Mouse (Mus musculus) cortical plate, adult 2 months (tissue): Measurements from ENCODE around the gene Ppp1r15b.

Source experiments
- CTCF ChIP-seq: fragments of 200-500 bp; IDR thresholded peaks from 2 replicates; pipeline ENCODE4 v1.5.1; 2011; ENCODE audit warnings: mild to moderate bottlenecking, control low read depth, low read length; ENCODE audit not compliant: insufficient read depth; ENCODE audit errors: extremely low read depth
- POLR2A ChIP-seq: fragments of 200-500 bp; IDR thresholded peaks from 2 replicates; pipeline ENCODE4 v1.6.1; 2011; ENCODE audit warnings: mild to moderate bottlenecking, low read length, control low read depth; ENCODE audit not compliant: insufficient read depth; ENCODE audit errors: extremely low read depth

DNA sequence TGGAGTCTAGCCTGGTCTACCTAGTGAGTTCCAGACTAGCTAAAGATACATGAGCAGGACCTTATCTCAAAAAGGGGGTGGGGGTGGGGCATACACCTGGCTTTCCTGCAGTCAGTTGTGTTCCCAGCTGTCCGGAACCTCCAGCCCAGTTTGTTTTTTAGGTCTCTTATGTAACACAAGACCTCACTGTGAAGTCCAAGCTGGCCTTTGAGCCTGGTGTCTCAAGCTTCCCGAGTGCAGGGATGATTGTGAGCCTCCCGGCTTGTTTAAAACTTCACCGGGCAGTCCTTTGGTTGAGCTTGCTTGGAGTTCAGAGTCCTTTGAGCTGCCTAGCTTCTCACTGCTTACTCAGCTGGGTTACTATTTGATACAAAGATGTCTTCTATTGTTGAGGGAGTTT, 3.1 kb downstream of the Ppp1r15b start:
- TF ChIP-seq CTCF (no peak), POLR2A (no peak)
